Mouse (Mus musculus): ENCODE data around the gene Kdm5a. TPM values are rescaled to one million over a fixed set of nuclear protein-coding genes. Genes with fewer than 3 reads are reported as not detected.
A peak's percentile ranks its signal among the peaks of the same experiment; 100 is the strongest.

The Kdm5a gene
- polyA plus RNA-seq, 1 experiment from 2014 or later: 26.3 TPM

- no peak for ATAC-seq
- Histone ChIP-seq H3K27ac (ENCODE audit: low read depth, low read length) (no peak overlapping the region), H3K27me3 (replicated peaks; ENCODE audit: control insufficient read depth, insufficient read depth, low read length) (0 out of 2 replicates have a peak, but pooled peaks cover 2% of the 10 kb centered on the region), H3K4me3 (ENCODE audit: low read length) (no peak overlapping the region), H3K4me1 (ENCODE audit: control insufficient read depth, insufficient read depth, low read depth, low read length) (peaks cover 43% of the 10 kb centered on the region), H3K36me3 (ENCODE audit: control insufficient read depth, insufficient read depth, low read length) (no peaks in the 10 kb centered on the region), H3K9me3 (ENCODE audit: control insufficient read depth, low read length) (no peaks in the 10 kb centered on the region), H3K9ac (ENCODE audit: low read depth, low read length) (no peak overlapping the region), H3K4me2 (ENCODE audit: low read length) (no peak overlapping the region)
- 68% methylated on average over 2 of the region's 2 CpGs for WGBS
Measured at GRCm38 (mm10) chr6:120489461-120489860, 125.5 kb downstream of the Kdm5a start.

DNA sequence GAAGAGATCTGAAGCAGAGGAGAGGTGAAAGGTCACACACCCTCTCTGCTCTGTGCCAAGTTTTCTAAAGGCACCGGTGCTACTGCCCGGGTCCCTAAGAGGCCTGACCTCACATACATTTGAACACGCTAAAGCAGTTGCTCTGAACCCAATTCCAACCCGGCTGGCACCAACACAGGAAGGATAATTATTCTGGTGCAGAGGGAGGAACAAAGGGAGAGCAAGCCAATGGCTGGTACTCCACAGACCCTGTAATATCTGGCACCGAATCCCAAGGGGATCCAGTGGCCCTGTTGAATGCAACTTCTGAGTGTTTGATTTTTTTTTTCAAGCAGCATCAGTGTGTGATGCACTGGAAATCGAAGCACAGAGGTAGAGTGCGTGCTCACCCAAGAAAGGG is 127.1 kb downstream of the Kdm5a start:
- no peaks in the 10 kb centered on the region for H3K9me3 ChIP-seq (ENCODE audit: control insufficient read depth, low read length)
- H3K9ac ChIP-seq (ENCODE audit: low read depth, low read length): peak overlapping the region; percentile 43
- 0 out of 2 replicates have a peak, but pooled peaks cover 2% of the 10 kb centered on the region for H3K27me3 ChIP-seq (replicated peaks; ENCODE audit: control insufficient read depth, insufficient read depth, low read length)
- H3K4me1 ChIP-seq (ENCODE audit: control insufficient read depth, insufficient read depth, low read depth, low read length): peaks cover 45% of the 10 kb centered on the region
- no peaks in the 10 kb centered on the region for H3K36me3 ChIP-seq (ENCODE audit: control insufficient read depth, insufficient read depth, low read length)
- WGBS: 34% methylated on average over 7 of the region's 7 CpGs
- no peak for ATAC-seq
- H3K27ac ChIP-seq (ENCODE audit: low read depth, low read length): no peak overlapping the region
- H3K4me2 ChIP-seq (ENCODE audit: low read length): peak overlapping the region; percentile 80
- peak overlapping the region; percentile 78 for H3K4me3 ChIP-seq (ENCODE audit: low read length)

DNA sequence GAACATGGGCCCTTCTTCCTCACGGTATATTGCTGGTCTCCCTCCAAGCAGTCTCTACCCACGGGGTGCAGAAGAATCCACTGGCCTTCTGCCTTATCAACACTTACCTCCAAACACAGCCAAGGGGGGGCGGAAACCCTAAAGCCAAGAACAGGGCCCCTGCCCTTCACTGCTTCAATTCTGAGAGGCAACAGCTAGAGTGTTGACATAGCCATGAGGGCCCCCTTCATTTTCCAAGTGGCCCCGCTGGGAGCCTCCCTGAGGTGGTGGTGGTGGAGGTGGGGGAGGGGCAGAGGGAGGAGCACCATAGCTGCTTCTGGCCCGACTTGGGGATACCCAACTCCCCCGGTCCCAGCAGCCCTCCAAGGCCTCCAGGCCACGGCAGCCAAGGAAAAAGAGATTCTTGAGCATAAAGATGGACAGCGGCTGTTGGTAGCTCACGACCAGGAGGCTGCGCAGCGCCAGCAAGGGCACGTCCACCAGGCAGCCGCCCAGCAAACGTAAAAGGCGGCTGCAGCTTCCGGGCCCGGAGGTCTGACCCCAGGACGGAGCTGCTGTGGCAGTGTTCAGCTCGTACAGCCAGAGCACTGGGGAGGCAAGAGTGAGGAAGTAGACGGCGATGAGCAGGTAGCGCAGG is 128.1 kb downstream of the Kdm5a start:
- no peak for ATAC-seq
- WGBS: 8% methylated on average over 22 of the region's 22 CpGs
- Histone ChIP-seq H3K9ac (ENCODE audit: low read depth, low read length) (peak overlapping the region; percentile 93), H3K36me3 (ENCODE audit: control insufficient read depth, insufficient read depth, low read length) (no peaks in the 10 kb centered on the region), H3K4me2 (ENCODE audit: low read length) (peak overlapping the region; percentile 80), H3K4me1 (ENCODE audit: control insufficient read depth, insufficient read depth, low read depth, low read length) (peaks cover 48% of the 10 kb centered on the region), H3K27me3 (replicated peaks; ENCODE audit: control insufficient read depth, insufficient read depth, low read length) (0 out of 2 replicates have a peak, but pooled peaks cover 2% of the 10 kb centered on the region), H3K27ac (ENCODE audit: low read depth, low read length) (peak overlapping the region; percentile 12; the same call in 1 of the 2 replicates), H3K4me3 (ENCODE audit: low read length) (peak overlapping the region; percentile 78), H3K9me3 (ENCODE audit: control insufficient read depth, low read length) (no peaks in the 10 kb centered on the region)

DNA sequence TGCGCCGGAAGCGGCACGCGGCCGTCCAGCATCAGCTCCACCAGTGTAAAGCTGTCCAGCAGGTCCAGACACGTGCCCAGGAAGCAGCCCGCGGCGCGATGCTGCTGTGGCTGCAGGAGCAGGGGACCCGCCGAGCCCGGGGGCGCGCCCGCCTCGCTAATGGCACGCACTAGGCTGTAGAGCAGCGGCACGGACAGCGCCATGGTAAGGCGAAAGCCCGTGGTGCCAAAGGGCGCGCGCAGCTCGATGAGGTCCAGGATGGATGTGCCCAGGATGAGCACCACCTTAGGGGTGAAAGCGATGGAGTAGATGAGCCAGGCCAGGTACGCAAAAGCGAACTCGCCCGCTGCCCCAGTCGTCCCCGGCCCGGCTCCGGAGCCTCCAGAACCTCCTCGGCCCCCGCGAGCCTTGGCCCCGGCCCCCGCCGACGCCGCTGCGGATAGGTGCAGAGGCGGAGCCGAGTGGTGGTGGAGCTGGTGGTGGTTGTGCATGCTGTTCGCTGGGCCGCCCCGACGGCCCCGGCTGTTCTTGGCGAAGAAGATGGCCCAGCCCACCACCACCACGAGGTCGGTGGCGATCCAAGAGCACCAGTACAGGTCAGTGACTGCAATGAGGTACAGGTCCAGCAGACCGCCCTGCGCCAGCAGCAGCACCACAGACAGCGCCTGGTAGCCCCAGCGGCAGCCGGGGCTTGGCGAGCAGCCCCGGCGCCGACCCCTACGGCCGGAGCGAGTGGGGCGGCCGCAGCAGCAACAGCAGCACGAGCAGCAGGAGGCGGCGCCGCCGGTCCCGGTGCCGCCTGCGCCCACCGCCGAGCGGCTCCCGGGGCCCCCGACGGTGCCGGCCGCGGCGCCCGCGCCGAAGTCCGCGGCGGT is 128.8 kb downstream of the Kdm5a start:
- peak overlapping the region; percentile 94 for H3K27ac ChIP-seq (ENCODE audit: low read depth, low read length)
- no peaks in the 10 kb centered on the region for H3K36me3 ChIP-seq (ENCODE audit: control insufficient read depth, insufficient read depth, low read length)
- peak overlapping the region; percentile 80 for H3K4me2 ChIP-seq (ENCODE audit: low read length)
- no peaks in the 10 kb centered on the region for H3K9me3 ChIP-seq (ENCODE audit: control insufficient read depth, low read length)
- peak overlapping the region; percentile 78 for H3K4me3 ChIP-seq (ENCODE audit: low read length)
- H3K27me3 ChIP-seq (replicated peaks; ENCODE audit: control insufficient read depth, insufficient read depth, low read length): 0 out of 2 replicates have a peak, but pooled peaks cover 2% of the 10 kb centered on the region
- H3K4me1 ChIP-seq (ENCODE audit: control insufficient read depth, insufficient read depth, low read depth, low read length): peaks cover 48% of the 10 kb centered on the region
- ATAC-seq: peak; percentile 10
- H3K9ac ChIP-seq (ENCODE audit: low read depth, low read length): peak overlapping the region; percentile 93
- under 1% methylated on average over 58 of the region's 95 CpGs for WGBS

- Histone ChIP-seq H3K27ac (ENCODE audit: low read depth, low read length) (peak within 1 kb of the TSS; percentile 94), H3K27me3 (replicated peaks; ENCODE audit: control insufficient read depth, insufficient read depth, low read length) (0 out of 2 replicates have a peak, but pooled peaks cover 2% of the 10 kb centered on the region), H3K36me3 (ENCODE audit: control insufficient read depth, insufficient read depth, low read length) (no peaks in the 10 kb centered on the region), H3K4me1 (ENCODE audit: control insufficient read depth, insufficient read depth, low read depth, low read length) (peaks cover 48% of the 10 kb centered on the region), H3K4me2 (ENCODE audit: low read length) (peak within 1 kb of the TSS; percentile 80), H3K9ac (ENCODE audit: low read depth, low read length) (peak within 1 kb of the TSS; percentile 93), H3K9me3 (ENCODE audit: control insufficient read depth, low read length) (no peaks in the 10 kb centered on the region), H3K4me3 (ENCODE audit: low read length) (peak within 1 kb of the TSS; percentile 78)
- under 1% methylated on average over 60 of the region's 84 CpGs for WGBS
- ATAC-seq: peak; percentile 85
Measured at GRCm38 (mm10) chr6:120493374-120494181, 129.7 kb downstream of the Kdm5a start, which contains the start of gene Tmem121b. Gene Tmem121b, minus strand, starts transcription at chr6:120493807.

Other genes starting within 250 kb of the Kdm5a start
- gene D330020A13Rik, start 69.8 kb upstream of the Kdm5a start, polyA plus RNA-seq (2015; fragmentation: Nextera tagmentation; extraction: Ambion mirVana): 0.14 TPM in 1 of 2 replicates, not detected in the other
- 0.20 and 0.24 TPM in 2 replicates for gene B4galnt3, start 69.6 kb upstream of the Kdm5a start, polyA plus RNA-seq (2015; fragmentation: Nextera tagmentation; extraction: Ambion mirVana)
- 11.7 and 12.1 TPM in 2 replicates for gene Ccdc77, start 250 bp downstream of the Kdm5a start, polyA plus RNA-seq (2015; fragmentation: Nextera tagmentation; extraction: Ambion mirVana)
- 4.9 and 6.1 TPM in 2 replicates for gene Il17ra, start 99.1 kb downstream of the Kdm5a start, polyA plus RNA-seq (2015; fragmentation: Nextera tagmentation; extraction: Ambion mirVana)
- 2.6 and 2.7 TPM in 2 replicates for gene Tmem121b, start 129.7 kb downstream of the Kdm5a start, polyA plus RNA-seq (2015; fragmentation: Nextera tagmentation; extraction: Ambion mirVana)
- 16.1 and 16.6 TPM in 2 replicates for gene Hdhd5, start 167.2 kb downstream of the Kdm5a start, polyA plus RNA-seq (2015; fragmentation: Nextera tagmentation; extraction: Ambion mirVana)